Mouse (Mus musculus) midbrain, embryonic 14.5 days (tissue): ENCODE measurements at regions not wholly inside any gene's neighbourhood (a gene's known extent, or its start where the extent isn't known, plus 50 kb on each side); places are given as distances from the start of the nearest gene placed in this dataset.

Experiments
- ATAC-seq: fragments of 200-750 bp; cut with Nextera tagmentation; 2 replicates; pipeline ENCODE4 v1.8.0; 2017; ENCODE audit warnings: moderate number of reproducible peaks, moderate library complexity; ENCODE audit not compliant: low FRiP score, low TSS enrichment
- DNase-seq: peaks from one replicate; pipeline ENCODE4 v3.0.0-alpha.2; 2015
- H3K27ac ChIP-seq: fragments of 300-500 bp; sonication (generic); replicated peaks from 2 replicates; pipeline ENCODE4 v1.5.1; 2014; ENCODE audit warnings: mild to moderate bottlenecking, low read depth, low read length, moderate library complexity
- H3K27me3 ChIP-seq: fragments of 300-500 bp; sonication (generic); 2 replicates; pipeline ENCODE4 v1.6.1; 2014; ENCODE audit warnings: low read length, control low read depth, mixed read lengths; ENCODE audit not compliant: control insufficient read depth, insufficient read depth
- H3K36me3 ChIP-seq: fragments of 300-500 bp; sonication (generic); 2 replicates; pipeline ENCODE4 v1.6.1; 2014; ENCODE audit warnings: low read length, control low read depth; ENCODE audit not compliant: control insufficient read depth, insufficient read depth
- H3K4me1 ChIP-seq: fragments of 300-500 bp; sonication (generic); 2 replicates; pipeline ENCODE4 v1.6.1; 2014; ENCODE audit warnings: mild to moderate bottlenecking, antibody characterized with exemption, low read length, control low read depth; ENCODE audit not compliant: control insufficient read depth, insufficient read depth
- H3K4me2 ChIP-seq: fragments of 300-500 bp; sonication (generic); 2 replicates; pipeline ENCODE4 v1.6.1; 2014; ENCODE audit warnings: mild to moderate bottlenecking, low read length, moderate library complexity
- H3K4me3 ChIP-seq: fragments of 300-500 bp; sonication (generic); replicated peaks from 2 replicates; pipeline ENCODE4 v1.5.1; 2014; ENCODE audit warnings: low read depth, low read length
- H3K9ac ChIP-seq: fragments of 300-500 bp; sonication (generic); replicated peaks from 2 replicates; pipeline ENCODE4 v1.6.1; 2014; ENCODE audit warnings: mild to moderate bottlenecking, low read length, moderate library complexity
- H3K9me3 ChIP-seq: fragments of 300-500 bp; sonication (generic); 2 replicates; pipeline ENCODE4 v1.6.1; 2016; ENCODE audit warnings: low read length, control low read depth, mixed read lengths; ENCODE audit not compliant: control insufficient read depth
- WGBS: fragments of 180-500 bp; shearing (Covaris S2); extraction: QIAGEN DNeasy Blood & Tissue Kit; methylation state at CpG from one replicate; pipeline ENCODE4 v1.1.7; 2014; 5-methylcytosine and 5-hydroxymethylcytosine counted together

- H3K4me2 ChIP-seq: no peak overlapping the region
- no peak overlapping the region for H3K4me3 ChIP-seq
- DNase-seq: no peak
- H3K9me3 ChIP-seq: no peaks in the 10 kb centered on the region
- H3K4me1 ChIP-seq: no peaks in the 10 kb centered on the region
- no peak for ATAC-seq
- WGBS: 28% methylated on average over 2 of the region's 2 CpGs
- H3K9ac ChIP-seq: no peak overlapping the region
- no peaks in the 10 kb centered on the region for H3K36me3 ChIP-seq
- H3K27ac ChIP-seq: no peak overlapping the region
- H3K27me3 ChIP-seq: no peaks in the 10 kb centered on the region
Observed at GRCm38 (mm10) chr15:8903651-8904050, 64.1 kb upstream of the Ranbp3l start.

GRCm38 (mm10) chr15:8897487-8898158, 70.1 kb upstream of the Ranbp3l start:
- WGBS: 88% methylated on average over 11 of the region's 11 CpGs

GRCm38 (mm10) chr15:8896856-8897255, 70.9 kb upstream of the Ranbp3l start:
- Histone ChIP-seq H3K4me2 (no peak overlapping the region), H3K36me3 (no peaks in the 10 kb centered on the region), H3K9me3 (no peaks in the 10 kb centered on the region), H3K27ac (no peak overlapping the region), H3K9ac (no peak overlapping the region), H3K27me3 (no peaks in the 10 kb centered on the region), H3K4me1 (no peaks in the 10 kb centered on the region), H3K4me3 (no peak overlapping the region)
- ATAC-seq (no peak), DNase-seq (no peak)
- WGBS: 94% methylated on average over 2 of the region's 2 CpGs

More at GRCm38 (mm10) chr15:8897487-8898158, 70.1 kb upstream of the Ranbp3l start:
- ATAC-seq (no peak), DNase-seq (no peak)
- no peak overlapping the region for H3K4me3 ChIP-seq
- no peaks in the 10 kb centered on the region for H3K36me3 ChIP-seq
- no peak overlapping the region for H3K4me2 ChIP-seq
- H3K9me3 ChIP-seq: no peaks in the 10 kb centered on the region
- H3K27ac ChIP-seq: no peak overlapping the region
- H3K9ac ChIP-seq: no peak overlapping the region
- no peaks in the 10 kb centered on the region for H3K4me1 ChIP-seq
- H3K27me3 ChIP-seq: no peaks in the 10 kb centered on the region

GRCm38 (mm10) chr15:8896391-8896790, 71.4 kb upstream of the Ranbp3l start:
- ATAC-seq: no peak
- 71% methylated on average over 12 of the region's 12 CpGs for whole genome bisulfite sequencing

GRCm38 (mm10) chr15:8885585-8885984, 82.2 kb upstream of the Ranbp3l start:
- H3K36me3 ChIP-seq: no peaks in the 10 kb centered on the region
- H3K9ac ChIP-seq: no peak overlapping the region
- 95% methylated on average over 3 of the region's 3 CpGs for WGBS
- no peak overlapping the region for H3K4me3 ChIP-seq
- no peaks in the 10 kb centered on the region for H3K27me3 ChIP-seq
- DNase-seq (no peak), ATAC-seq (no peak; the same call in 1 of the 2 replicates)
- H3K27ac ChIP-seq: no peak overlapping the region
- no peak overlapping the region for H3K4me2 ChIP-seq
- H3K9me3 ChIP-seq: no peaks in the 10 kb centered on the region
- no peaks in the 10 kb centered on the region for H3K4me1 ChIP-seq

More at GRCm38 (mm10) chr15:8896391-8896790, 71.4 kb upstream of the Ranbp3l start:
- DNase-seq: peak; percentile 54
- no peak overlapping the region for H3K9ac ChIP-seq
- no peaks in the 10 kb centered on the region for H3K27me3 ChIP-seq
- no peaks in the 10 kb centered on the region for H3K9me3 ChIP-seq
- H3K4me2 ChIP-seq: no peak overlapping the region
- H3K27ac ChIP-seq: no peak overlapping the region
- no peaks in the 10 kb centered on the region for H3K36me3 ChIP-seq
- H3K4me1 ChIP-seq: no peaks in the 10 kb centered on the region
- H3K4me3 ChIP-seq: no peak overlapping the region

- Histone ChIP-seq H3K36me3 (no peaks in the 10 kb centered on the region), H3K9ac (no peak overlapping the region), H3K4me3 (no peak overlapping the region), H3K4me2 (no peak overlapping the region), H3K27me3 (no peaks in the 10 kb centered on the region), H3K4me1 (no peaks in the 10 kb centered on the region), H3K27ac (no peak overlapping the region), H3K9me3 (no peaks in the 10 kb centered on the region)
- 54% methylated on average over 18 of the region's 18 CpGs for WGBS
- no peak for ATAC-seq
- DNase-seq: peak; percentile 69
Observed at GRCm38 (mm10) chr15:8884608-8885467, 82.9 kb upstream of the Ranbp3l start.

GRCm38 (mm10) chr15:8882880-8883539, 84.7 kb upstream of the Ranbp3l start:
- no peak overlapping the region for H3K27ac ChIP-seq
- H3K27me3 ChIP-seq: no peaks in the 10 kb centered on the region
- no peak overlapping the region for H3K4me2 ChIP-seq
- DNase-seq: no peak
- H3K9ac ChIP-seq: no peak overlapping the region
- H3K36me3 ChIP-seq: no peaks in the 10 kb centered on the region
- H3K9me3 ChIP-seq: no peaks in the 10 kb centered on the region
- WGBS: 85% methylated on average over 9 of the region's 9 CpGs
- H3K4me1 ChIP-seq: no peaks in the 10 kb centered on the region
- ATAC-seq: no peak
- H3K4me3 ChIP-seq: no peak overlapping the region

GRCm38 (mm10) chr15:8874884-8875493, 92.8 kb upstream of the Ranbp3l start:
- no peaks in the 10 kb centered on the region for H3K36me3 ChIP-seq
- no peak overlapping the region for H3K27ac ChIP-seq
- no peaks in the 10 kb centered on the region for H3K9me3 ChIP-seq
- H3K4me1 ChIP-seq: no peaks in the 10 kb centered on the region
- H3K9ac ChIP-seq: no peak overlapping the region
- ATAC-seq (no peak), DNase-seq (no peak)
- 91% methylated on average over 9 of the region's 9 CpGs for WGBS
- no peaks in the 10 kb centered on the region for H3K27me3 ChIP-seq
- no peak overlapping the region for H3K4me3 ChIP-seq
- no peak overlapping the region for H3K4me2 ChIP-seq
